Mouse (Mus musculus): ENCODE measurements around the gene Pank3. TPM values are rescaled to one million over a fixed set of nuclear protein-coding genes. Genes with fewer than 3 reads are reported as not detected.
"Not testable (repeated sequence)": the region's sequence is repeated elsewhere in the genome, so short reads cannot be mapped to it uniquely, and the experiment has no call there.

Gene Pank3
- polyA plus RNA-seq, 1 experiment from 2014 or later: 25.3 TPM

GRCm38 (mm10) chr11:35832139-35832538, 62.9 kb downstream of the Pank3 start:
- Histone ChIP-seq H3K9ac (ENCODE audit: low read length) (no peak overlapping the region), H3K4me1 (ENCODE audit: control insufficient read depth, insufficient read depth, low read length) (peaks cover 7% of the 10 kb centered on the region), H3K27ac (ENCODE audit: low read depth, low read length) (no peak overlapping the region), H3K27me3 (ENCODE audit: control insufficient read depth, insufficient read depth, low read length) (no peaks in the 10 kb centered on the region), H3K4me2 (no peak overlapping the region), H3K36me3 (ENCODE audit: control insufficient read depth, insufficient read depth, low read length) (peaks cover 15% of the 10 kb centered on the region), H3K4me3 (ENCODE audit: low read depth, low read length) (no peak overlapping the region), H3K9me3 (ENCODE audit: control insufficient read depth, low read length) (no peaks in the 10 kb centered on the region)
- ATAC-seq (ENCODE audit: low FRiP score): no peak
- DNase-seq (ENCODE audit: low spot score, missing footprints): no peak
- 79% methylated on average over 4 of the region's 4 CpGs for WGBS

GRCm38 (mm10) chr11:35833270-35833669, 64.0 kb downstream of the Pank3 start:
- 86% methylated on average over 6 of the region's 6 CpGs for WGBS
- no peak for DNase-seq (ENCODE audit: low spot score, missing footprints)
- Histone ChIP-seq H3K4me3 (ENCODE audit: low read depth, low read length) (peak overlapping the region; percentile 71), H3K4me1 (ENCODE audit: control insufficient read depth, insufficient read depth, low read length) (peaks cover 7% of the 10 kb centered on the region), H3K4me2 (peak overlapping the region; percentile 65), H3K27ac (ENCODE audit: low read depth, low read length) (no peak overlapping the region), H3K9me3 (ENCODE audit: control insufficient read depth, low read length) (no peaks in the 10 kb centered on the region), H3K36me3 (ENCODE audit: control insufficient read depth, insufficient read depth, low read length) (peaks cover 10% of the 10 kb centered on the region), H3K27me3 (ENCODE audit: control insufficient read depth, insufficient read depth, low read length) (no peaks in the 10 kb centered on the region), H3K9ac (ENCODE audit: low read length) (peak overlapping the region; percentile 76; the same call in 1 of the 2 replicates)
- ATAC-seq (ENCODE audit: low FRiP score): no peak

- Histone ChIP-seq H3K27ac (ENCODE audit: low read depth, low read length) (no peak within 1 kb of the TSS), H3K4me2 (peak within 1 kb of the TSS; percentile 65), H3K36me3 (ENCODE audit: control insufficient read depth, insufficient read depth, low read length) (peaks cover 6% of the 10 kb centered on the region), H3K9me3 (ENCODE audit: control insufficient read depth, low read length) (no peaks in the 10 kb centered on the region), H3K4me1 (ENCODE audit: control insufficient read depth, insufficient read depth, low read length) (peaks cover 7% of the 10 kb centered on the region), H3K4me3 (ENCODE audit: low read depth, low read length) (peak within 1 kb of the TSS; percentile 71), H3K9ac (ENCODE audit: low read length) (peak within 1 kb of the TSS; percentile 76), H3K27me3 (ENCODE audit: control insufficient read depth, insufficient read depth, low read length) (no peaks in the 10 kb centered on the region)
- WGBS: 3% methylated on average over 42 of the region's 46 CpGs
- DNase-seq (ENCODE audit: low spot score, missing footprints): peak; percentile 99
- ATAC-seq (ENCODE audit: low FRiP score): peak; percentile 79
Observed at GRCm38 (mm10) chr11:35834022-35834760, 64.9 kb downstream of the Pank3 start, which contains the start of gene Rars. Gene Rars (minus strand): TSS chr11:35834506.

GRCm38 (mm10) chr11:35837156-35838126, 68.2 kb downstream of the Pank3 start:
- Histone ChIP-seq H3K4me3 (ENCODE audit: low read depth, low read length) (no peak overlapping the region), H3K9me3 (ENCODE audit: control insufficient read depth, low read length) (no peaks in the 10 kb centered on the region), H3K27ac (ENCODE audit: low read depth, low read length) (no peak overlapping the region), H3K9ac (ENCODE audit: low read length) (no peak overlapping the region), H3K4me2 (no peak overlapping the region), H3K27me3 (ENCODE audit: control insufficient read depth, insufficient read depth, low read length) (no peaks in the 10 kb centered on the region), H3K4me1 (ENCODE audit: control insufficient read depth, insufficient read depth, low read length) (peaks cover 7% of the 10 kb centered on the region), H3K36me3 (ENCODE audit: control insufficient read depth, insufficient read depth, low read length) (no peaks in the 10 kb centered on the region)
- ATAC-seq (ENCODE audit: low FRiP score): no peak
- no peak for DNase-seq (ENCODE audit: low spot score, missing footprints)
- WGBS: 83% methylated on average over 5 of the region's 5 CpGs

GRCm38 (mm10) chr11:35838345-35839338, 69.4 kb downstream of the Pank3 start:
- ATAC-seq (ENCODE audit: low FRiP score): peak; percentile 85
- no peaks in the 10 kb centered on the region for H3K9me3 ChIP-seq (ENCODE audit: control insufficient read depth, low read length)
- H3K36me3 ChIP-seq (ENCODE audit: control insufficient read depth, insufficient read depth, low read length): 0 out of 2 replicates have a peak, but pooled peaks cover 2% of the 10 kb centered on the region
- peaks cover 2% of the 10 kb centered on the region for H3K4me1 ChIP-seq (ENCODE audit: control insufficient read depth, insufficient read depth, low read length)
- H3K27ac ChIP-seq (ENCODE audit: low read depth, low read length): no peak overlapping the region
- peak overlapping the region; percentile 20; the same call in 1 of the 2 replicates for H3K4me3 ChIP-seq (ENCODE audit: low read depth, low read length)
- H3K4me2 ChIP-seq: peak overlapping the region; percentile 52
- no peaks in the 10 kb centered on the region for H3K27me3 ChIP-seq (ENCODE audit: control insufficient read depth, insufficient read depth, low read length)
- WGBS: 27% methylated on average over 28 of the region's 28 CpGs
- peak overlapping the region; percentile 54 for H3K9ac ChIP-seq (ENCODE audit: low read length)
- peak; percentile 96 for DNase-seq (ENCODE audit: low spot score, missing footprints)

- no peaks in the 10 kb centered on the region for H3K9me3 ChIP-seq (ENCODE audit: control insufficient read depth, low read length)
- no peak overlapping the region for H3K9ac ChIP-seq (ENCODE audit: low read length)
- 85% methylated on average over 7 of the region's 7 CpGs for whole genome bisulfite sequencing
- H3K4me1 ChIP-seq (ENCODE audit: control insufficient read depth, insufficient read depth, low read length): no peaks in the 10 kb centered on the region
- H3K4me2 ChIP-seq: no peak overlapping the region
- DNase-seq (ENCODE audit: low spot score, missing footprints) (no peak), ATAC-seq (ENCODE audit: low FRiP score) (no peak)
- H3K36me3 ChIP-seq (ENCODE audit: control insufficient read depth, insufficient read depth, low read length): 0 out of 2 replicates have a peak, but pooled peaks cover 2% of the 10 kb centered on the region
- no peak overlapping the region for H3K27ac ChIP-seq (ENCODE audit: low read depth, low read length)
- H3K27me3 ChIP-seq (ENCODE audit: control insufficient read depth, insufficient read depth, low read length): no peaks in the 10 kb centered on the region
- H3K4me3 ChIP-seq (ENCODE audit: low read depth, low read length): no peak overlapping the region
Observed at GRCm38 (mm10) chr11:35840282-35840681, 71.0 kb downstream of the Pank3 start.

- not testable (repeated sequence) for H3K9ac ChIP-seq (ENCODE audit: low read length); DNase-seq (ENCODE audit: low spot score, missing footprints); H3K4me2 ChIP-seq; H3K4me1 ChIP-seq (ENCODE audit: control insufficient read depth, insufficient read depth, low read length); H3K27me3 ChIP-seq (ENCODE audit: control insufficient read depth, insufficient read depth, low read length); H3K27ac ChIP-seq (ENCODE audit: low read depth, low read length); H3K36me3 ChIP-seq (ENCODE audit: control insufficient read depth, insufficient read depth, low read length); H3K4me3 ChIP-seq (ENCODE audit: low read depth, low read length); ATAC-seq (ENCODE audit: low FRiP score); H3K9me3 ChIP-seq (ENCODE audit: control insufficient read depth, low read length)
- 93% methylated on average over 4 of the region's 4 CpGs for WGBS
Observed at GRCm38 (mm10) chr11:35840806-35841205, 71.5 kb downstream of the Pank3 start.

Measured in midbrain, embryonic 11.5 days (tissue).